Mouse (Mus musculus) MEL (cell line): ENCODE results near the gene Pld4.

Source experiments
- BHLHE40 ChIP-seq: IDR thresholded peaks from 2 replicates; pipeline ENCODE4 v1.6.1; 2012; ENCODE audit warnings: low read depth, mild to moderate bottlenecking, inconsistent platforms, low read length, improper control_type of control experiment, borderline replicate concordance
- CHD2 ChIP-seq: IDR thresholded peaks from 2 replicates; pipeline ENCODE4 v1.6.1; 2011; ENCODE audit warnings: low read length, improper control_type of control experiment
- CTCF ChIP-seq, 3 experiments: IDR thresholded peaks in 2 of 3; conservative IDR thresholded peaks in 1 of 3; 2 replicates each; pipeline ENCODE4 v1.5.1; 2011 to 2012; ENCODE audit warnings: low read length in 3 of 3, low read depth in 2 of 3, mild to moderate bottlenecking in 2 of 3, improper control_type of control experiment in 1 of 3, inconsistent platforms in 1 of 3, mixed read lengths in 1 of 3, moderate library complexity in 1 of 3; ENCODE audit not compliant: control insufficient read depth in 1 of 3, insufficient read depth in 1 of 3, poor library complexity in 1 of 3, severe bottlenecking in 1 of 3
- E2F4 ChIP-seq: IDR thresholded peaks from 2 replicates; pipeline ENCODE4 v1.6.1; 2011; ENCODE audit warnings: low read depth, low read length, improper control_type of control experiment, borderline replicate concordance
- EP300 ChIP-seq, 2 experiments: IDR thresholded peaks; 2 replicates each; pipeline ENCODE4 v1.6.1; 2011; ENCODE audit warnings: improper control_type of control experiment in 2 of 2, low read length in 2 of 2, low read depth in 1 of 2, mild to moderate bottlenecking in 1 of 2
- GABPA ChIP-seq: IDR thresholded peaks from 2 replicates; pipeline ENCODE4 v1.6.1; 2012; ENCODE audit warnings: low read depth, mild to moderate bottlenecking, inconsistent platforms, low read length, improper control_type of control experiment, moderate library complexity
- GATA1 ChIP-seq: IDR thresholded peaks from 2 replicates; pipeline ENCODE4 v1.6.1; 2011; ENCODE audit warnings: low read depth, low read length, improper control_type of control experiment
- HCFC1 ChIP-seq: IDR thresholded peaks from 2 replicates; pipeline ENCODE4 v1.6.1; 2012; ENCODE audit warnings: low read depth, mild to moderate bottlenecking, inconsistent platforms, low read length, improper control_type of control experiment, moderate library complexity
- KAT2A ChIP-seq: conservative IDR thresholded peaks from 2 replicates; pipeline ENCODE4 v1.6.1; 2012; ENCODE audit warnings: low read depth, low read length, improper control_type of control experiment, inconsistent platforms
- POLR2A ChIP-seq, 2 experiments: IDR thresholded peaks; 2 replicates each; pipeline ENCODE4 v1.6.1; 2011 to 2012; ENCODE audit warnings: low read length in 2 of 2, mild to moderate bottlenecking in 2 of 2, control low read depth in 1 of 2, improper control_type of control experiment in 1 of 2, low read depth in 1 of 2, moderate library complexity in 1 of 2; ENCODE audit not compliant: control insufficient read depth in 1 of 2, insufficient read depth in 1 of 2, poor library complexity in 1 of 2
- SMC3 ChIP-seq: IDR thresholded peaks from 2 replicates; pipeline ENCODE4 v1.6.1; 2011; ENCODE audit warnings: low read depth, low read length, improper control_type of control experiment
- TBP ChIP-seq: IDR thresholded peaks from 2 replicates; pipeline ENCODE4 v1.8.0; 2011; ENCODE audit warnings: low read depth, low read length, improper control_type of control experiment

GRCm38 (mm10) chr12:112791026-112791425 lies 30.6 kb downstream of the Pld4 start:
- TF ChIP-seq POLR2A (IDR thresholded peaks at IDR 0.05; ENCODE audit: control insufficient read depth in 1 of 2, insufficient read depth in 1 of 2, low read depth in 1 of 2, low read length in 2 of 2, poor library complexity in 1 of 2) (no peak), CHD2 (no peak), GABPA (no peak), BHLHE40 (no peak), SMC3 (no peak), KAT2A (no peak), EP300 (IDR thresholded peaks at IDR 0.05; ENCODE audit: low read depth in 1 of 2, low read length in 2 of 2) (no peak), GATA1 (no peak), E2F4 (no peak), HCFC1 (no peak), TBP (no peak), CTCF (IDR thresholded peaks at IDR 0.05 in 2 of 3, conservative IDR thresholded peaks at IDR 0.05 in 1 of 3; ENCODE audit: control insufficient read depth in 1 of 3, insufficient read depth in 1 of 3, low read depth in 2 of 3, low read length in 3 of 3, poor library complexity in 1 of 3, severe bottlenecking in 1 of 3) (no peak)
